Mouse (Mus musculus) embryonic fibroblast, embryonic 13.5 days (primary cell): ENCODE measurements around the gene Dlg2.

Experiments
- CTCF ChIP-seq: IDR thresholded peaks from 2 replicates; pipeline ENCODE4 v1.5.1; 2011; ENCODE audit warnings: mild to moderate bottlenecking, control low read depth, low read length, moderate library complexity, borderline replicate concordance; ENCODE audit not compliant: insufficient read depth
- POLR2A ChIP-seq: IDR thresholded peaks from 2 replicates; pipeline ENCODE4 v1.6.1; 2011; ENCODE audit warnings: low read depth, mild to moderate bottlenecking, control low read depth, low read length, moderate library complexity

DNA sequence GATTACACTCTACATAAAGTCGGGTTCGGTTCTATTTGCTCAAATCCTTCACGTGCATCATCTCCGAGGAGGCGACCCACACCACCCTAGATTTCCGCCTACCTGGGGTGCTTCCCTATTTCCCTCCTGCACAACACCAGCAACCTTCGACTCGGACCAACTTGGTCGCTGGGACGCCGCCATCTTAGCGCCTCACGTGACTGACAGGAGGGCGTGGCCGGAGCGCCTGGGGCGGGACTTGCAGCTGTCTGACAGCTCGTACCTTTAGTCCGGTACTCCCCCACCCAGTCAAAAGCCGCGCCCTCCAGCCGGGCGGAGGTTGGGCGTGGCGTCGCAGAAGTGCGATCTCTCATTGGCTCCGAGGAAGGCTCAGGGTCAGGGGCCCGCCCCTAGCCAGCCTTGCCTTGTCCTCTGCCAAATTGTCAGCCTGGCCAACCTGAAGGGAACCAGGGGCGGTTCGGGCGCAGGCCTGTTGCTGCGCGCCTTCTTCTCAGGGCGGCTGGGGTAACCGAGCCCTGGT is 619 bp upstream of the Dlg2 start, which contains the start of gene Tmem126b:
- TF ChIP-seq CTCF (no peak), POLR2A (peak; percentile 91)
